In genomic region chr15:84097536-84097935, GRCm38 (mm10) we compare ENCODE assay signal across 15 mouse cellular contexts. TPM values are rescaled to one million over a fixed set of nuclear protein-coding genes. Genes with fewer than 3 reads are reported as not detected.
"Had no signal": no experiment of that assay in that cellular context is flagged by ENCODE, and none has a peak within 500 bp of the region (broad histone marks: within the 10 kb centered on the region; RNA-seq: fewer than 3 reads in every experiment).

No protein-coding gene starts in this region.

RNA-seq across cellular contexts. Expression of gene Sult4a1, which starts 8.0 kb away (rescaled TPM):
- total RNA-seq: megakaryocyte progenitor cell, adult 5-6 weeks had no signal
- polyA plus RNA-seq: liver, postnatal 0 days; macrophage; myocyte had no signal

RNA-seq across cellular contexts. Expression of gene Pnpla5, which starts 25.4 kb away (rescaled TPM):
- total RNA-seq: megakaryocyte progenitor cell, adult 5-6 weeks had no signal
- polyA plus RNA-seq: lung, embryonic 15.5 days; lung, postnatal 0 days; macrophage; midbrain, embryonic 12.5 days; midbrain, embryonic 14.5 days; midbrain, embryonic 16.5 days; myocyte; neural tube, embryonic 11.5 days; neural tube, embryonic 13.5 days; neural tube, embryonic 15.5 days; small intestine, adult 2 months; stomach, embryonic 14.5 days; stomach, embryonic 16.5 days had no signal

RNA-seq across cellular contexts. Expression of gene Efcab6, which starts 32.4 kb away (rescaled TPM):
- total RNA-seq: megakaryocyte progenitor cell, adult 5-6 weeks had no signal
- polyA plus RNA-seq: liver, postnatal 0 days; macrophage; midbrain, embryonic 12.5 days; myocyte; small intestine, adult 2 months had no signal
